Mouse (Mus musculus) c-Kit-positive CD71-positive TER-119-positive erythroid progenitor cells, embryonic 14.5 days (primary cell): ENCODE results near the gene Cacng3.

Experiments used
- DNase-seq: peaks from one replicate; pipeline ENCODE4 v3.0.0-alpha.2; 2013; ENCODE audit warnings: low spot score

Cacng3 gene

GRCm38 (mm10) chr7:122670442-122670872 lies at the start of gene Cacng3:
Gene Cacng3 (plus strand): TSS chr7:122670492.
- DNase-seq = no peak

GRCm38 (mm10) chr7:122622125-122622774 lies 48.0 kb upstream of the Cacng3 start:
- no peak for DNase-seq

- DNase-seq = no peak
These were observed 46.5 kb upstream of the Cacng3 start for GRCm38 (mm10) chr7:122623753-122624152.

GRCm38 (mm10) chr7:122628050-122628449 lies 42.2 kb upstream of the Cacng3 start:
- DNase-seq = no peak

GRCm38 (mm10) chr7:122630386-122630785 lies 39.9 kb upstream of the Cacng3 start:
- no peak for DNase-seq

- DNase-seq = no peak
These were observed 39.1 kb upstream of the Cacng3 start for GRCm38 (mm10) chr7:122631151-122631550.

GRCm38 (mm10) chr7:122632946-122633345 lies 37.3 kb upstream of the Cacng3 start:
- DNase-seq = no peak

GRCm38 (mm10) chr7:122633463-122633862 lies 36.8 kb upstream of the Cacng3 start:
- DNase-seq = no peak

- DNase-seq = no peak
These were observed 26.6 kb upstream of the Cacng3 start for GRCm38 (mm10) chr7:122643676-122644075.

GRCm38 (mm10) chr7:122649306-122649705 lies 21.0 kb upstream of the Cacng3 start:
- DNase-seq = no peak

- DNase-seq = no peak
These were observed 17.8 kb upstream of the Cacng3 start for GRCm38 (mm10) chr7:122652523-122652922.

- no peak for DNase-seq
These were observed 13.6 kb upstream of the Cacng3 start for GRCm38 (mm10) chr7:122656671-122657070.

- DNase-seq = no peak
These were observed 12.7 kb upstream of the Cacng3 start for GRCm38 (mm10) chr7:122657423-122658126.

- no peak for DNase-seq
These were observed 4.8 kb upstream of the Cacng3 start for GRCm38 (mm10) chr7:122665311-122666049.

GRCm38 (mm10) chr7:122667903-122668302 lies 2.4 kb upstream of the Cacng3 start:
- no peak for DNase-seq

- peak; percentile 51 for DNase-seq
These were observed 765 bp downstream of the Cacng3 start for GRCm38 (mm10) chr7:122670873-122671641.

- DNase-seq = no peak
These were observed 2.7 kb downstream of the Cacng3 start for GRCm38 (mm10) chr7:122672981-122673380.

GRCm38 (mm10) chr7:122675207-122675606 lies 4.9 kb downstream of the Cacng3 start:
- DNase-seq = no peak

GRCm38 (mm10) chr7:122701751-122702150 lies 31.5 kb downstream of the Cacng3 start:
- DNase-seq = no peak

- DNase-seq = no peak
These were observed 32.2 kb downstream of the Cacng3 start for GRCm38 (mm10) chr7:122702443-122702842.

- no peak for DNase-seq
These were observed 36.4 kb downstream of the Cacng3 start for GRCm38 (mm10) chr7:122706736-122707135.

GRCm38 (mm10) chr7:122716299-122716698 lies 46.0 kb downstream of the Cacng3 start:
- no peak for DNase-seq
